Mouse (Mus musculus): ENCODE results near the gene Asic2. TPM values are rescaled to one million over a fixed set of nuclear protein-coding genes. Genes with fewer than 3 reads are reported as not detected.

Gene Asic2
- total and polyA plus RNA-seq, 2 experiments = under 0.01 TPM; not detected in 1

DNA sequence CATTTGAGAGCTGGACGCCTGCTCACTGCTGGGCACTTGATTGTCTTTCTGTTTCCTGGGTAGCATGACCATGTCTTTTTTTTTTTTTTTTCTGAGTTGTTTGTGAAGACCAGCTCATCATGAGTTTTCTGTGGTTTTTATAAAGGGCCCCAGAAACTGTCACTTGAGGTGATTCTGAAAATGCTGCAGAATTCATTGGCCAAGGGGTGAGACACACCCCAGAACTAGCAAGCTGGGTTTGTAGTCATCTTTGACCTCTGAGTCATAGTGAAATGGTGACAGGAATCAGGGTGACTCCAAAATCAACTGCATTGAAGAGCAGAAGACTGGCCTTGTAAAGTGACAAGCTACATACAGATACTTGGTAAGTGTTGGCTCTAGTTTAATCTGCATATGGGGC is 521.9 kb downstream of the Asic2 start:
- H3K4me1 ChIP-seq (ENCODE audit: control insufficient read depth, insufficient read depth, low read length) = no peaks in the 10 kb centered on the region
- no peaks in the 10 kb centered on the region for H3K36me3 ChIP-seq (ENCODE audit: control insufficient read depth, insufficient read depth, low read length)
- TF ChIP-seq POLR2A (IDR thresholded peaks at IDR 0.05; ENCODE audit: extremely low read depth, insufficient read depth, low read length) = no peak
- no peak for TF ChIP-seq CTCF (IDR thresholded peaks at IDR 0.05; ENCODE audit: low read depth, low read length)
- no peak for DNase-seq (ENCODE audit: extremely low read depth, low read depth, low spot score)
- 71% methylated on average over 1 of the region's 1 CpGs for WGBS
- H3K4me3 ChIP-seq (ENCODE audit: insufficient read depth, low read depth, low read length) = no peak overlapping the region
- H3K27ac ChIP-seq (replicated peaks; ENCODE audit: insufficient read depth, low read depth, low read length) = no peak overlapping the region
- 0 out of 2 replicates have a peak, but pooled peaks cover 3% of the 10 kb centered on the region for H3K27me3 ChIP-seq (ENCODE audit: control insufficient read depth, insufficient read depth, low read length)
- no peaks in the 10 kb centered on the region for H3K79me2 ChIP-seq (ENCODE audit: control insufficient read depth, insufficient read depth, low read length)
- H3K9ac ChIP-seq (ENCODE audit: low read depth, low read length) = no peak overlapping the region

DNA sequence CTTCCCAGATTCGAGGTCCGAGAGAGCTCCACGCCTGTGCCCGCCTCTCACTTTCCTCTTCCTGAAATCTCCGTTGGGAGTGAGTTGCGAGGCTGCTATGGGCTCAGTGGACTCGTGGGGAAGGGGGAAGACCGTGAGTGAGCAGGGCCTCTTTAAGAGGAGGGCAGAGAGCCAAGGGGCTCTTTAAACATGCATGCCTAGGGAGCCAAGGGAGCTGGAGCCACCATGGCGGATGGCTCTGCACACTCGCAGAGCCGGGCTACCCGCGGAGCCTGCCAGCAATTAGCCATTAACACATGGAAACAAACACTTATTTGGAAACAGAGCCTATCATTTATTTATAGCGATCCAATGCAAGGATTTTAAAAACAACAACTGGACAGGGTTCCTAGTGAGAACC is 541.4 kb downstream of the Asic2 start:
- Histone ChIP-seq H3K4me3 (ENCODE audit: insufficient read depth, low read depth, low read length) (no peak overlapping the region), H3K27me3 (ENCODE audit: control insufficient read depth, insufficient read depth, low read length) (no peaks in the 10 kb centered on the region), H3K79me2 (ENCODE audit: control insufficient read depth, insufficient read depth, low read length) (no peaks in the 10 kb centered on the region), H3K36me3 (ENCODE audit: control insufficient read depth, insufficient read depth, low read length) (no peaks in the 10 kb centered on the region), H3K27ac (replicated peaks; ENCODE audit: insufficient read depth, low read depth, low read length) (no peak overlapping the region), H3K4me1 (ENCODE audit: control insufficient read depth, insufficient read depth, low read length) (no peaks in the 10 kb centered on the region), H3K9ac (ENCODE audit: low read depth, low read length) (no peak overlapping the region)
- DNase-seq (ENCODE audit: extremely low read depth, low read depth, low spot score) = no peak
- TF ChIP-seq POLR2A (IDR thresholded peaks at IDR 0.05; ENCODE audit: extremely low read depth, insufficient read depth, low read length) (no peak), CTCF (IDR thresholded peaks at IDR 0.05; ENCODE audit: low read depth, low read length) (no peak)
- 66% methylated on average over 14 of the region's 14 CpGs for WGBS

DNA sequence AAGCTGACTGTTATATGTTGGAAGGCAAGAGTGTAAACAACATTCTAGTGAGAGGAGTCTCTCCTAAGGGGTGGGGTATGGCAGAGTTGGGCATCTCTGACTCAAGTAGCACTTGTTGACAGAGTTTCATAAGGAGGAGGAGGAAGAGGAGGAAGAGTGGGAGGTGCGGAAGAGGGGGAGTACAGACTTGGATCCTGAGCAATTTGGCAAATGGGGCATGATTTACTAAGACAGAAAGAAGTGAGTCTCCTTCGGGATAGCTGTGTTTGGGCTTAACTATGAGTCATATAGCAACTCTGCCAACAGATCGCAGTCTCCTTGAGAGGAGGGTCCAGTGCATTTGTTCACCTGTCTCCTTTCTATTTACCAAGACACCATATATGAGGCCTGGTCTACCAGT is 549.1 kb downstream of the Asic2 start:
- H3K27me3 ChIP-seq (ENCODE audit: control insufficient read depth, insufficient read depth, low read length) = no peaks in the 10 kb centered on the region
- no peak overlapping the region for H3K9ac ChIP-seq (ENCODE audit: low read depth, low read length)
- WGBS = 82% methylated on average over 3 of the region's 3 CpGs
- no peaks in the 10 kb centered on the region for H3K36me3 ChIP-seq (ENCODE audit: control insufficient read depth, insufficient read depth, low read length)
- H3K4me3 ChIP-seq (ENCODE audit: insufficient read depth, low read depth, low read length) = no peak overlapping the region
- no peaks in the 10 kb centered on the region for H3K4me1 ChIP-seq (ENCODE audit: control insufficient read depth, insufficient read depth, low read length)
- H3K79me2 ChIP-seq (ENCODE audit: control insufficient read depth, insufficient read depth, low read length) = no peaks in the 10 kb centered on the region
- DNase-seq (ENCODE audit: extremely low read depth, low read depth, low spot score) = no peak
- no peak for TF ChIP-seq POLR2A (IDR thresholded peaks at IDR 0.05; ENCODE audit: extremely low read depth, insufficient read depth, low read length)
- TF ChIP-seq CTCF (IDR thresholded peaks at IDR 0.05; ENCODE audit: low read depth, low read length) = no peak
- no peak overlapping the region for H3K27ac ChIP-seq (replicated peaks; ENCODE audit: insufficient read depth, low read depth, low read length)

DNA sequence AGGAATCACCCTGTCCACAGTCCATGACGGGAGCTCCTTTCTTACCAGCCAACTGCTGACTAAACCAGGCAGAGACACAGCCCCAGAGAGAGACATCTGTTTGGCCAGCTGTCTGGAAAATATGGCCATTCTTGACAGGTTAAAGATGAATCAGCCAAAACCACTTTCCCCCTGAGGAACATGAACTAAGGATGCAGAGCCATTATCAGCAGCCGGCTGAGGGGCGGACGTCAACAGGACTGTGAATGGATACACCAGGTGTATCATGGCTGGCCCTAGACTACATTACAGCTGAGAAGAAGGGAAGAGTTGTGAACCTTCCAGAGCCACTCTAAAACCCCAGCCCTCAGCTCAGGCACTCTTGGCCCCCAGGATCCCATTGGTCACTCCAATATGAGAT is 550.2 kb downstream of the Asic2 start:
- Histone ChIP-seq H3K79me2 (ENCODE audit: control insufficient read depth, insufficient read depth, low read length) (no peaks in the 10 kb centered on the region), H3K27me3 (ENCODE audit: control insufficient read depth, insufficient read depth, low read length) (no peaks in the 10 kb centered on the region), H3K4me3 (ENCODE audit: insufficient read depth, low read depth, low read length) (no peak overlapping the region), H3K4me1 (ENCODE audit: control insufficient read depth, insufficient read depth, low read length) (no peaks in the 10 kb centered on the region), H3K36me3 (ENCODE audit: control insufficient read depth, insufficient read depth, low read length) (no peaks in the 10 kb centered on the region), H3K27ac (replicated peaks; ENCODE audit: insufficient read depth, low read depth, low read length) (no peak overlapping the region), H3K9ac (ENCODE audit: low read depth, low read length) (no peak overlapping the region)
- 90% methylated on average over 4 of the region's 4 CpGs for WGBS
- no peak for TF ChIP-seq POLR2A (IDR thresholded peaks at IDR 0.05; ENCODE audit: extremely low read depth, insufficient read depth, low read length)
- no peak for TF ChIP-seq CTCF (IDR thresholded peaks at IDR 0.05; ENCODE audit: low read depth, low read length)
- no peak for DNase-seq (ENCODE audit: extremely low read depth, low read depth, low spot score)

DNA sequence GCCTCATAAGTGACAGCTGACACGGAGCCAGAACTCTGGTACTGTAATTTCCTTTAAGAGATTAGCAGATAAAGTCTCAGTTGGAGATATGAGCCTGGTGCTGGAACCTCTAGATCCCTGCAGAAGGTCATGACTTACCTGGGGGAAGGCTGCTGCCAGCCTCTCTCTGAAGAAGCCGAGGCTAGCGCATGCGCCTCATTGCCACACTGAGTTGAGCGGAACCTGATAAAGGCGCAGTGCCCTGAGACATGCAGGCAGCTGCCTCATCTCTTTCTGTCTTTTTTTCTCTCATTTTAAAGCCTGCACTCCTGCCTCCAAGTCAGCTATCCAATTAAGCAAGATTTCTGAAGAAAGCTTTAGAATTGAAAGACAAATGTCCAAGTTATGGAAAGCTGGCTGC is 551.9 kb downstream of the Asic2 start:
- Histone ChIP-seq H3K79me2 (ENCODE audit: control insufficient read depth, insufficient read depth, low read length) (no peaks in the 10 kb centered on the region), H3K4me1 (ENCODE audit: control insufficient read depth, insufficient read depth, low read length) (no peaks in the 10 kb centered on the region), H3K4me3 (ENCODE audit: insufficient read depth, low read depth, low read length) (no peak overlapping the region), H3K9ac (ENCODE audit: low read depth, low read length) (no peak overlapping the region), H3K36me3 (ENCODE audit: control insufficient read depth, insufficient read depth, low read length) (no peaks in the 10 kb centered on the region), H3K27ac (replicated peaks; ENCODE audit: insufficient read depth, low read depth, low read length) (no peak overlapping the region), H3K27me3 (ENCODE audit: control insufficient read depth, insufficient read depth, low read length) (no peaks in the 10 kb centered on the region)
- DNase-seq (ENCODE audit: extremely low read depth, low read depth, low spot score) = no peak
- WGBS = 79% methylated on average over 6 of the region's 6 CpGs
- TF ChIP-seq CTCF (IDR thresholded peaks at IDR 0.05; ENCODE audit: low read depth, low read length) (no peak), POLR2A (IDR thresholded peaks at IDR 0.05; ENCODE audit: extremely low read depth, insufficient read depth, low read length) (no peak)

DNA sequence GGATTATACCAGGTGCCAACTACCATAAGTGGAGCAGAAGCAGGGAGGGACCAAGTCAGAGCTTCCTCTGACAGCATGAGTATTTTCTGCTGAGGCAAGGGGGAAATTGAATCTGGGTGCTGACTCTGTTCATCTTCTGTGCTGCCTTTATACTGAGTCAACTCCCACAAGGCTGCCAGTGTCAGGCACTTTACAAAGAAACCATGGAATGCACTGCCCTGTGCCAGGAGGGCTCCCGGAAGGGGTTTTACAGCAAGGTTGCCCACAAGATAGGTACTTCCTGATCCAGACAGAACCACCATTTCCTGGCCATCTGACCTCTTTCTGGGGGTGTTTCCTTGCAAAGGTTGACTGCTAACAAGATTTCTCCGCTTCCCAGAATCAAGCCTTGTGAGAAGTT is 553.7 kb downstream of the Asic2 start:
- Histone ChIP-seq H3K4me1 (ENCODE audit: control insufficient read depth, insufficient read depth, low read length) (no peaks in the 10 kb centered on the region), H3K79me2 (ENCODE audit: control insufficient read depth, insufficient read depth, low read length) (no peaks in the 10 kb centered on the region), H3K27me3 (ENCODE audit: control insufficient read depth, insufficient read depth, low read length) (no peaks in the 10 kb centered on the region), H3K9ac (ENCODE audit: low read depth, low read length) (no peak overlapping the region), H3K27ac (replicated peaks; ENCODE audit: insufficient read depth, low read depth, low read length) (no peak overlapping the region), H3K4me3 (ENCODE audit: insufficient read depth, low read depth, low read length) (no peak overlapping the region), H3K36me3 (ENCODE audit: control insufficient read depth, insufficient read depth, low read length) (no peaks in the 10 kb centered on the region)
- DNase-seq (ENCODE audit: extremely low read depth, low read depth, low spot score) = no peak
- TF ChIP-seq POLR2A (IDR thresholded peaks at IDR 0.05; ENCODE audit: extremely low read depth, insufficient read depth, low read length) (no peak), CTCF (IDR thresholded peaks at IDR 0.05; ENCODE audit: low read depth, low read length) (no peak)
- 69% methylated on average over 2 of the region's 2 CpGs for WGBS

Measured in liver, adult 2 months (tissue).